Mouse (Mus musculus) left cerebral cortex, postnatal 4 days (tissue): ENCODE results near the gene Pcbp2. TPM values are rescaled to one million over a fixed set of nuclear protein-coding genes. Genes with fewer than 3 reads are reported as not detected.

Source experiments
- DNase-seq: peaks from one replicate; pipeline ENCODE4 v3.0.0-alpha.2; 2022
- intact Hi-C: fragments of 180-260 bp; cut with DNase I; formaldehyde crosslinking; loops from one replicate; pipeline ENCODE4 v1.15.1; 2025
- total RNA-seq, 2 experiments: library from RNA; stranded (reverse); gene quantifications; 2 replicates each; pipeline ENCODE4 v1.2.3; 2021

The Pcbp2 gene
- total RNA-seq, 2 experiments from 2014 or later = 546 to 548 TPM

DNA sequence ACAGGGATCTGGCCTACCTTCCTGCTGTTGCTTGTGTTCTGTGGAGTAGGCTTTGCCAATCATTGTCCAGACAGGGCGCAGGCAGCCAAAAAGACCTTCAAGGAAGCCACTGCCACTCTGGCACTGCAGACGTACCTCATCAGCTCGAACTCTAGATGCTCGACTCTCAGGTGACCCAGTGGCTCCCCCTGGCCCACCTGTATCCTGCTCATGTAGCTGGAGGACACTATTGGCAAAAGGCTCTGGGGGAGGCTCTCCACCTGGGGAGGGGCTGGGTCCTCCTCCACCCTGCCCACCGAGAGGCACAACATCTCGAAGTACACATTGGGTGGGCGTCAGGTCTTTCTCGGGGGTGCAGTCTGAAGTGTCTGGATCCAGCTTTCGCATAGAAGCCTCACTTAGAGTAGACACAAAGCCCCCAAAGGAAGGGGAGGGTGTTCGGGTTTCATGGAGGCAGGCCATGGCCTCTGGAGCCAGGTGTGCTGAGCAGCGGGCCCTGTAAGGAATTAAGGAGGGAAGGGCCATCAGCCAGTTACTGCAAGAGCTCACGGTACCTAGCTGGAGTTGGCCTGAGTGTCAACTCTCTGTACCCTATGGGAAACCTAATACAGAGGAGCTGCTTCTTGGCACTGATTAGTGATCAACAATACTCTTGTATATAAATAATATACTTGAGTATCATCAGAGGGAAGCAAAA lies 34.9 kb downstream of the Pcbp2 start:
- DNase-seq = no peak
- intact Hi-C loops = no loop called here

- DNase-seq = no peak
- intact Hi-C loops = no loop called here
Observed at GRCm38 (mm10) chr15:102505770-102506463, 35.6 kb downstream of the Pcbp2 start.

GRCm38 (mm10) chr15:102506464-102506830 lies 36.1 kb downstream of the Pcbp2 start:
- DNase-seq = no peak
- intact Hi-C loops = no loop called here

DNA sequence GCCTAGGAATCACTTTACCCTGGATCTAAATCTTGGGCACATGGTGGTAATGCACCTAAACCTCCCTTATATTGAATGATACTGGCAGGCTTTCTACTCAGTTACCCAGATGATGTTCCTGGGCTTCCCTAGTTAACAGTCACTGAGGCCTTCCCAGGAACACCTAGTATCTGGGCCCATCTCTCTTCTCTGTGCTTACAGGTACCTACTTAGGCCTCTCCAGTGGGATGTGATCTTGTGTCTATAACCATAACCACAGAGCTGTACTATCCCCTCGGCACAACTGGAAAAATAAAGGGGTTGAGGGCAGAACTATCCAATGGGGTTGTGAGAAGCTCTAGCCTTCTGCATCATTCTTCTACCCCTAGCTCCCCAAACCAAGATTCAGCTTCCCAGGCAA lies 36.5 kb downstream of the Pcbp2 start:
- intact Hi-C loops = no loop called here
- DNase-seq = no peak

- DNase-seq = no peak
- intact Hi-C loops = no loop called here
Observed at GRCm38 (mm10) chr15:102507561-102507960, 37.2 kb downstream of the Pcbp2 start.

- intact Hi-C loops = no loop called here
- no peak for DNase-seq
Observed at GRCm38 (mm10) chr15:102508336-102508735, 38.0 kb downstream of the Pcbp2 start.

DNA sequence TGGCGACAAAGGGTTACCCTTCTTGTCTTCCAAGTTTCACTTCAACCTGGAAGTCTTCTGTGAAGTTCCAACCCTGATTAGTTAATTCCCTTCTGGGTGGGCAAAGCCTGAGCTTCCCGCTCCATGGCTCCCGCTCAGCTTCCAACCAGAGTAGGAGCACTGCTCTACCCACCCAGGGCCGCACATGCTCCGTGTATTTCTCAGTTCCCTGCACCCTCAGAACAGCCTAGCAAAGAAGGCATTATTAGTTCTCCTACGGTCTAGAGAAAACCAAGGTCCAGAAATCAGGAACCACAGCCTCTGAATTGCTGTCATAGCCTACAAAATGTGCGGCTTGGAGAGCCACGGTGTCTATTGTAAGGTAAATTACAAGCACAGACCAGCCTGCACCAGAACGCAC lies 39.8 kb downstream of the Pcbp2 start:
- DNase-seq = no peak
- intact Hi-C loops = no loop called here

DNA sequence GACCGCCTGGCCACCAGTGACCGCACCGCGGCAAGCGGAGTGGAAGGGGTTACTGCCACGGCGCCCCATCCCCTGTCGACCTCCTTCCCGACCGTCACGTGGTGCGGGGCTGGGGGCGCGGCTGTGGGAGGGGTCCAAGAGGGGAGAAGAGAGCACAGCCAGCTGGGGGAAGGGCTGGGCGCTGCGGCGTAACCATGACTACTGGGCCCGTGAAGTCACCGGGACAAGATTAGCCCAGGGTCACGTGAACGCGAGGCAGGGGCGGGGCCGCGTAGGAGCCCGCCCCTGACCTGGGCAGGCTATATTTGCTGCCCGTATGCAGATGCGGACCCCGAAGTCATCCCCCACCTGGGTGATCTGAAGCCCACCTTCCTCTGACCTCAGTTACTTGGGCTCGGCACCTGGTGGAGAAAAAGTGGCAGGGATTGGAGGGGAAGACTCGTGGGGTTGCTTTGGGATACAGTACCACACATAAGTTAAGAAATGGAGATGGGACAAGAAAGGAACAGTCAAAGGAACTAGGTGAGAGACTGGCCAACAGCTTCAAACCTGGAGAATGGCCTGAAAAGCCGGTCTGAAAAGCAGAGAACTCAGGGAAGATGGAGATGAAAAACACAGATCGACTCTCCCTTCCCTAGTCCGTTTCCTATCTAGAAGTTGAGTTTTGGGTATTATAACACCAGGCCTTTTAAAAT lies 40.4 kb downstream of the Pcbp2 start:
- DNase-seq = peak; percentile 96
- intact Hi-C loops = no loop called here

GRCm38 (mm10) chr15:102511285-102511833 lies 41.0 kb downstream of the Pcbp2 start:
- peak; percentile 59 for DNase-seq
- intact Hi-C loops = no loop called here

GRCm38 (mm10) chr15:102512010-102512409 lies 41.7 kb downstream of the Pcbp2 start:
- intact Hi-C loops = no loop called here

GRCm38 (mm10) chr15:102512471-102512870 lies 42.1 kb downstream of the Pcbp2 start:
- intact Hi-C loops = no loop called here
- DNase-seq = no peak

More at GRCm38 (mm10) chr15:102512010-102512409, 41.7 kb downstream of the Pcbp2 start:
- no peak for DNase-seq

DNA sequence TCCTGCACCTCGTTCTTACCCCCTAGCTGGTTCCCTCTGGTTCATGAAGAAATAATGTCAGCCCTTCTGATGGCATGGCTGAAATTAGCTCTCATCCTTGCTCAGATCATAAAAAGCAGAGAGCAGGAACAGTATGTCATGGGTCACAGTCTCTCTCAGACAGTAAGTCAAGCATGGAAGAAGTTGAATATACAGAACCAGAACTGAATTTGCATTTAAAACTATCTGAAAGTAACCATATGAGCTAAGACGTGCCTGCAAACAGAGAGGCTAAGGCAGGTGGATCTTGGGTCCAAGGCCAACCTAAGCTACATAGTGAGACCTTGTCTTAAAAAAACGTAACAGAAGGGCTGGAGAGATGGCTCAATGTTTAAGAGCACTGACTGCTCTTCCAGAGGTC lies 42.7 kb downstream of the Pcbp2 start:
- no peak for DNase-seq
- intact Hi-C loops = no loop called here

DNA sequence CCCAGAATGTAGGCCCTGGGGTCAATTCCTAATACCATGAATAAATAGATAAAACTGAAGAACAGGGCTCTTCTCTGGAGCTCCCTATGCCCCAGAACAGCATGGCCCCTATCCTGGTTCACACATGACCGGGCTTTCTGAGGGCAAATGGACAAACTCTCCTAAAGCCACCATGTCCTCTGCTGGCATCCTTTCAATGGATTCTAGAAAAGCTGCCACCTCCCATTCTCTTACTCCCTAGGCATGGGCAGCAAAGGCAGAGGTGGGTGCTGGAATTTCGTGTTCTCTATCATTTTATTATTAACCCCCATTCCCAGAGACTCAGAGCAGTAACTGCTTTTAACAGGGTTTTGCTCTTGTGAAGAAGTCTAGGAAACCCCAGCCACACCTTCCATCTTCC lies 44.9 kb downstream of the Pcbp2 start:
- no peak for DNase-seq
- intact Hi-C loops = no loop called here

DNA sequence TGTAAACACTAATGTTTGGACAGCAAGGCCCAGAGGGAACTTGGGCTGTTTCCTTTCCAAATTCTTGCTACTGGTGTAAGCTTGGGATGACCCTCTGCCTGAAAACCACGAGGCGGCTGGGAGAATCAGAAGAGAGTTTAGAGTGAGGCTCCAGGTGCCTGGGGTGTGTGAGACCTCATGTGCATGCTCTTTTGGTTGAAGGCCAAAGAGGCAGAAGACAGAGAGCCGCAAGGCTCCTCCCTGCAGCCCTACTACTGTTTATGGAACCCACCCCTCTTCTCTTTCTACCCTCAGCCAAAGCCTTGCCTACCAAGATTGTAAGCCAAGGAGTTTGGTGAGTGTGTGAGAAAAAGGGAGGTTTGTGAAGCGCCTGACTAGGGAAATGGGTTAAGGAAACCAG lies 45.5 kb downstream of the Pcbp2 start:
- DNase-seq = no peak

GRCm38 (mm10) chr15:102516293-102516692 lies 46.0 kb downstream of the Pcbp2 start:
- intact Hi-C loops = no loop called here
- peak; percentile 61 for DNase-seq

More for the DNA sequence above, 45.5 kb downstream of the Pcbp2 start:
- intact Hi-C loops = no loop called here

DNA sequence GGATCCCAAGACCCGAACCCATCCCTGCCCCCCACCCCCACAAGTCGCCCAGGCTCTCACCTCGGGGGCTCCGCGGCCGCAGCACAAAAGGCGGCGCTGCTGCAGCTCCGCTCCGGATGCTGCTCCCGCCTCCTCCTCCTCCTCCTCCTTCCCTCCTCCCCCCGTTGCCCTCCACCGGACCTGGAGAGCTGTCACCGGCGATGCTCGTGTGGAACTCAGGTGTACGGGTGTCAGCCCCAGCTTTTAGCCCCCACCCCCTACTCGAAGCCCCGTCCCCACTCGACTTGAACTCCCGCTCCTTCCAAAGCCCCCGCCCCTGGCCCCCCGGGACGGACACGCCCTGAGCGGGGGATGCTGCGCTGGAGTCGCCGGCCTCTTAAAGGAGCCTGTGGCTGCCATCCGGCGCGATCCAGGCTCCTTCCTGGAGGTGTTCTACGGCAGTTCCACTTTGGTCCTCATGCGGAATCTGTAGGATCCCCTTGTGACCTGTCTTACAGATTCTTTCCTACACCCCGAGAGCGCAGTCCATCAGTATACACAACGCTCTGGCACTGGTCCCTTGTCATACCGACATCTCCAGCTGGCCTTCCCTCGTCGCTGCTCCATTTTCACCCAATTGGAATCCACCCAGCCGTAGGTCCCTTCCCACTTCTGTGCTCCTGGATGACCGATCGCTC lies 46.5 kb downstream of the Pcbp2 start, which contains the start of gene Map3k12:
Gene Map3k12, minus strand, starts transcription at position 337 of the 677 bp plus-strand sequence.
- intact Hi-C loops = no loop called here
- DNase-seq = peak; percentile 83

DNA sequence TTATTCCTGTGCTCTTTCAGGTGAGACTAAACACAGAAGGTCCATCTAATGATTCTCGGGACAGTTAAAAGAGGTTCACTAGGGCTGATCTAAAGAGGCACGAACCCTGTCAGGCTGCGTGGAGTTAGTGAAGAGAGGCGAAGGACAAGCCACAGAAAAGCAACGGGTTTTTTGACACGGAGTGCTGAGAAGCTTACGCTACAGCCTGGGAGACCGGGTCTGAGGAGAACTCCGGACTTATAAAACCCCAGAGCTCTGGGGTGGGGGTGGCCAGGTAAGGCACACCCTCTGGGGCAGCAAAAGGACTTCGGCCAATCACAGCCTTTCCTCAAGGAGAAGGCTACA lies 47.3 kb downstream of the Pcbp2 start:
- intact Hi-C loops = no loop called here

GRCm38 (mm10) chr15:102517976-102518858 lies 47.9 kb downstream of the Pcbp2 start, which contains the start of gene Tarbp2:
Gene Tarbp2, plus strand, starts transcription at chr15:102518192.
- peak; percentile 100 for DNase-seq
- intact Hi-C loops = no loop called here

More for the DNA sequence above, 47.3 kb downstream of the Pcbp2 start:
- no peak for DNase-seq

DNA sequence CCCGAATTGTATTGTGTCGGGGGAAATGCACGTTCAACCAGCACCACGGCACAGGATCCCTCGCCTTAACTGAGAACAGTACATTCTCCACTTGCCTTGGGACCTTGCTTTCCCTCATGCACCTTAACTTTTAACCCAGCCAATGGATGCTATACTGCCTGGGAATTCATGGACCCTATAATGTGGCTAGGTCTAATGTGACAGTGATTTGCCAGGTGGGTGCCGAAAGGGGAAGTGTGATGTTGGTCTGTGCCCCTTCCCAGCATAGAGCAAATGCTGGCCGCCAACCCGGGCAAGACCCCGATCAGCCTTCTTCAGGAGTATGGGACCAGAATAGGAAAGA lies 48.5 kb downstream of the Pcbp2 start:
- intact Hi-C loops = no loop called here
- no peak for DNase-seq
